Mouse (Mus musculus) heart, postnatal 0 days (tissue): ENCODE results near the gene Tanc1.

ENCODE experiments used
- CTCF ChIP-seq: IDR thresholded peaks from 2 replicates; pipeline ENCODE4 v1.5.1; 2016; ENCODE audit warnings: antibody characterized with exemption, control low read depth, low read depth
- EP300 ChIP-seq: IDR thresholded peaks from 2 replicates; pipeline ENCODE4 v1.6.1; 2016; ENCODE audit warnings: antibody characterized with exemption, low read depth

DNA sequence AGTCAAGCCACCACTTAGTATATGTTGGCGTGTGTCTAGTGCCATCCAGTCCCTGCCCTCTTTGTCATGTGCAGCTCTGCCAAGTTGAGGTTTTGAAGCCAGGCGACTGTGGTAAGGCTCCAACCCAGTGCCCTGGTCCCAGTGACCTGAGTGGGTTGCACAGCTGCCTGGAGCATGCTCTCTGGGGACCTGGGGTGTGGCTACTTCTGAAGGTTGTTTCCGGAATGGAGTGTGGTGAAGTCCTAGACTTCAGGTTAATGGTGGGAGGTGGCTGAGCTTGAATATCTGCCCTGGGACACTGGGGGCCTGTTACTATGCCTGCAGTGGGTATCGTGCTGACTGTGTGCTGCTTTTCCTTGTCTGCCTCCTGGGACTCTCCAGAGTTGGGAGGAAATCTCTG, 18.0 kb downstream of the Tanc1 start:
- TF ChIP-seq CTCF: no peak
- no peak for TF ChIP-seq EP300
